Mouse (Mus musculus) hindbrain, embryonic 13.5 days (tissue): ENCODE results near the gene Ddn. TPM values are rescaled to one million over a fixed set of nuclear protein-coding genes. Genes with fewer than 3 reads are reported as not detected.

Source experiments
- ATAC-seq: fragments of 200-750 bp; cut with Nextera tagmentation; 2 replicates; pipeline ENCODE4 v1.8.0; 2017; ENCODE audit warnings: moderate TSS enrichment; ENCODE audit not compliant: low FRiP score
- H3K27ac ChIP-seq: fragments of 300-500 bp; sonication (generic); 2 replicates; pipeline ENCODE4 v1.5.1; 2015; ENCODE audit warnings: inconsistent platforms, mild to moderate bottlenecking, moderate library complexity
- H3K27me3 ChIP-seq: fragments of 300-500 bp; sonication (generic); 2 replicates; pipeline ENCODE4 v1.6.1; 2015; ENCODE audit warnings: mild to moderate bottlenecking, inconsistent platforms
- H3K36me3 ChIP-seq: fragments of 300-500 bp; sonication (generic); 2 replicates; pipeline ENCODE4 v1.6.1; 2015; ENCODE audit warnings: mild to moderate bottlenecking, inconsistent platforms
- H3K4me1 ChIP-seq: fragments of 300-500 bp; sonication (generic); replicated peaks from 2 replicates; pipeline ENCODE4 v1.6.1; 2015; ENCODE audit warnings: inconsistent platforms
- H3K4me2 ChIP-seq: fragments of 300-500 bp; sonication (generic); 2 replicates; pipeline ENCODE4 v1.6.1; 2015; ENCODE audit warnings: inconsistent platforms, mild to moderate bottlenecking, moderate library complexity
- H3K4me3 ChIP-seq: fragments of 300-500 bp; sonication (generic); 2 replicates; pipeline ENCODE4 v1.5.1; 2015; ENCODE audit warnings: mild to moderate bottlenecking, inconsistent platforms
- H3K9ac ChIP-seq: fragments of 300-500 bp; sonication (generic); 2 replicates; pipeline ENCODE4 v1.6.1; 2015; ENCODE audit warnings: mild to moderate bottlenecking, inconsistent platforms
- H3K9me3 ChIP-seq: fragments of 300-500 bp; sonication (generic); 2 replicates; pipeline ENCODE4 v1.6.1; 2016; ENCODE audit warnings: inconsistent platforms
- WGBS: fragments of 180-500 bp; shearing (Covaris S2); methylation state at CpG from one replicate; pipeline ENCODE4 v1.1.7; 2015; 5-methylcytosine and 5-hydroxymethylcytosine counted together
- polyA plus RNA-seq: library from polyadenylated mRNA; unstranded; fragments of >200 nt; fragmentation: Nextera tagmentation; extraction: Ambion mirVana; gene quantifications from 2 replicates; pipeline ENCODE4 v1.2.1, GENCODE M21; 2015

Gene Ddn
- polyA plus RNA-seq, 1 experiment from 2014 or later = 0.69 TPM

- ATAC-seq = 0 out of 2 replicates have a peak, but pooled peaks have one; percentile 33
Observed at GRCm38 (mm10) chr15:98805324-98806040, 3.8 kb downstream of the Ddn start.

GRCm38 (mm10) chr15:98804054-98804453 is 5.2 kb downstream of the Ddn start:
- Histone ChIP-seq H3K36me3 (no peaks in the 10 kb centered on the region), H3K9me3 (no peaks in the 10 kb centered on the region), H3K27me3 (peaks cover 99% of the 10 kb centered on the region), H3K4me1 (peaks cover 50% of the 10 kb centered on the region), H3K4me3 (peak overlapping the region; percentile 12; the same call in 1 of the 2 replicates), H3K27ac (no peak overlapping the region), H3K9ac (no peak overlapping the region), H3K4me2 (peak overlapping the region; percentile 36; the same call in 1 of the 2 replicates)
- WGBS = 0% methylated on average over 32 of the region's 32 CpGs
- 0 out of 2 replicates have a peak, but pooled peaks have one; percentile 26 for ATAC-seq

More at GRCm38 (mm10) chr15:98805324-98806040, 3.8 kb downstream of the Ddn start:
- Histone ChIP-seq H3K9ac (peak overlapping the region; percentile 76), H3K27me3 (peaks cover 99% of the 10 kb centered on the region), H3K4me3 (peak overlapping the region; percentile 48), H3K27ac (no peak overlapping the region), H3K4me1 (peaks cover 54% of the 10 kb centered on the region), H3K9me3 (no peaks in the 10 kb centered on the region), H3K36me3 (no peaks in the 10 kb centered on the region), H3K4me2 (peak overlapping the region; percentile 77)
- under 1% methylated on average over 56 of the region's 64 CpGs for WGBS

GRCm38 (mm10) chr15:98802926-98803325 is 6.4 kb downstream of the Ddn start:
- no peak overlapping the region; the same call in 1 of the 2 replicates for H3K4me3 ChIP-seq
- no peak overlapping the region for H3K4me2 ChIP-seq
- H3K9me3 ChIP-seq = no peaks in the 10 kb centered on the region
- ATAC-seq = no peak
- H3K27ac ChIP-seq = no peak overlapping the region
- no peak overlapping the region for H3K9ac ChIP-seq
- 4% methylated on average over 8 of the region's 8 CpGs for WGBS
- H3K27me3 ChIP-seq = peaks cover 99% of the 10 kb centered on the region
- peaks cover 48% of the 10 kb centered on the region for H3K4me1 ChIP-seq
- H3K36me3 ChIP-seq = no peaks in the 10 kb centered on the region

DNA sequence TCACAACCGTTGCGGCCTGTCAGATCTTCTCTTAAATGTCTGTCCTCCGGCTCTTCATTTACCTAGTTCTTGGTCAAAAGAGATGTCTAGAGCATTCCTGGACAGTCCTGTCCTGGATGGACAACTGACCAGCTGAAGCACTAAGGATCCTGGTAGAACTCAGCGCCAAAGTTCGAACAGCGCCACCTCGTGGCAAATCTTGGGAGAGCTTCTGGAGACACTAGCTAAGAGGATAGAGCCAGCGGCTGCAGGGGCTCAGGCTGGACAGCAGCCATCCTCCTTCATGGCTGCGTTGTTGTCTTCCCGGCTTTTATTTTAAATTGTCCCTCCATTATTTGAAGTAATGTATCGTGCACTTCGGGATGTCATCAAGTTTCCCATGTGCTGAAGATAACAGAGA is 9.9 kb downstream of the Ddn start:
- WGBS = 10% methylated on average over 12 of the region's 12 CpGs
- Histone ChIP-seq H3K4me2 (no peak overlapping the region), H3K36me3 (no peaks in the 10 kb centered on the region), H3K9me3 (no peaks in the 10 kb centered on the region), H3K27me3 (peaks cover 97% of the 10 kb centered on the region), H3K4me1 (peaks cover 30% of the 10 kb centered on the region), H3K9ac (no peak overlapping the region), H3K27ac (no peak overlapping the region), H3K4me3 (no peak overlapping the region)
- no peak for ATAC-seq

DNA sequence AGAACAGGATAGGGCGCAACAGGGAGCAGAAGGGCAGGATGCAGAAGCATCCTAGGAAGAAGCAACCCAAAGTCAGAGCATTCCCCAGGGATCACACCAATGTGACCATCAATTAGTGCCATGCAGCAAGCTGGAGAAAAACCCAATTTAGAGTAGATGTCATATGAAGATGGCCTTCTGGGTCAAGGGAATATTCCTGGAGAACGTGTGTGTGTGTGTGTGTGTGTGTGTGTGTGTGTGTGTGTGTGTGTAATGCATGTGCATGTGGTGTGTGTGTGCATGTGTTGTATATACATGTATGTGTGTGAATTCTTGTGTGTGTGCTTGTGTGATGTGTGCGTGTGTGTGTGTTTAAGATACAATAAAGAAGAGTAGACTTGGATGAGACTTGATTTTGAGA is 10.4 kb downstream of the Ddn start:
- ATAC-seq = no peak
- Histone ChIP-seq H3K9ac (no peak overlapping the region), H3K9me3 (no peaks in the 10 kb centered on the region), H3K27ac (no peak overlapping the region), H3K4me3 (no peak overlapping the region), H3K4me1 (peaks cover 26% of the 10 kb centered on the region), H3K4me2 (no peak overlapping the region), H3K27me3 (peaks cover 98% of the 10 kb centered on the region), H3K36me3 (no peaks in the 10 kb centered on the region)
- 46% methylated on average over 3 of the region's 3 CpGs for WGBS

DNA sequence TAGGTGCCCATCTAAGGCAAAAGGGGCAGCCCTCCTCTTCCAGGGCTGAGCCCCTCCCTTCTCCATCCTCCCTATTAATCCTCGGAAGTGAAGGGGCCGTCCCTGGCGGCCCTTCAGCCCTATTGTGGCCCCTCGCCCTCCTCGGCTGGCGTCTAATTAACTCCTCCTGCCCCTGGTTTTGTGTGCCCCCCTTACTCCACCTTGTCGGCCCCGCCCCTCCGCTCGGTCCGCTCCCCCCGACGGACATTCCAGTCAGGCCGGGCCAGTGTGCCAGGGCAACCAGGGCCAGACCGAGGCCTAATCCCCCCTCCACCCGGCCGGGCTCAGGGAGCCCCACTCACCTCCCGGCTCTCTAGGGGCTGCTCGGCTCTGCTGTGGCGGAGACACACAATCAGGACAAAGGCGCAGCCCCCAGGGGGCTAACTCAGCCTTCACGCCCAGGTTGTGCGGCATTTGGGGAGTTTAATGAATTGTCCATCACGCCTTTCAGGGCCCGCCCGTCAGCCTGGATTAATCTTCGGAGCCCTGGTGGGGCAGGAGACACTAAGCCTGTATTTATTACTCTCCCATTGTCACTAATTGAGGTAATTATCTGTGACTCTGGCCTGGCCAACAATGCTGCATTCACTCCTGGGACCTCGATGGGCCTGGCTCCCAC is 11.3 kb downstream of the Ddn start:
- peak overlapping the region; percentile 20 for H3K4me2 ChIP-seq
- peak; percentile 90 for ATAC-seq
- H3K4me3 ChIP-seq = no peak overlapping the region
- H3K27me3 ChIP-seq = peaks cover 98% of the 10 kb centered on the region
- no peaks in the 10 kb centered on the region for H3K9me3 ChIP-seq
- H3K4me1 ChIP-seq = peaks cover 31% of the 10 kb centered on the region
- H3K36me3 ChIP-seq = no peaks in the 10 kb centered on the region
- peak overlapping the region; percentile 23; the same call in 1 of the 2 replicates for H3K27ac ChIP-seq
- WGBS = 2% methylated on average over 28 of the region's 28 CpGs
- 0 out of 2 replicates have a peak overlapping the region, but pooled peaks have one; percentile 19 for H3K9ac ChIP-seq

- H3K4me3 ChIP-seq = no peak overlapping the region
- H3K27me3 ChIP-seq = peaks cover 98% of the 10 kb centered on the region
- H3K27ac ChIP-seq = no peak overlapping the region
- 4% methylated on average over 13 of the region's 13 CpGs for WGBS
- peak overlapping the region; percentile 24 for H3K9ac ChIP-seq
- no peaks in the 10 kb centered on the region for H3K9me3 ChIP-seq
- no peaks in the 10 kb centered on the region for H3K36me3 ChIP-seq
- no peak overlapping the region for H3K4me2 ChIP-seq
- peaks cover 41% of the 10 kb centered on the region for H3K4me1 ChIP-seq
- no peak for ATAC-seq
Observed at GRCm38 (mm10) chr15:98796803-98797595, 12.3 kb downstream of the Ddn start.

DNA sequence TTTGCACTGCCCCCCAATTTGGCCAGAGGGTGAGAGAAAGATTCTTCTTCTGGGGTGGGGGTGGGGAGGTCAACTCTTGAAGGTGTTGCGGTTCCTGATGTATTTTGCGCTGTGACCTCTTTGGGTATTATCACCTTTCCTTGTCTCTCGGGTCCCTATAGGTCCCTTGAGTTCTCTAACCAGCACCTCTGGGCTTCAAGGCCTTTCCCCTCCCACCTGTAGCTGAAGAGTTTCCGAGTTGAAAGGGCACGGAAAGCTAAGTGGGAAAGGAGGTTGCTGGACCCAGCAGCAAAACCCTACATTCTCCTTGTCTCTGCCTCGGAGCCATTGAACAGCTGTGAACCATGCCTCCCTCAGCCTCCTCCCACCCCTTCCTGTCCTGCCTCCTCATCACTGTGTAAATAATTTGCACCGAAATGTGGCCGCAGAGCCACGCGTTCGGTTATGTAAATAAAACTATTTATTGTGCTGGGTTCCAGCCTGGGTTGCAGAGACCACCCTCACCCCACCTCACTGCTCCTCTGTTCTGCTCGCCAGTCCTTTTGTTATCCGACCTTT is 16.1 kb downstream of the Ddn start:
- no peak for ATAC-seq
- H3K9ac ChIP-seq = no peak overlapping the region
- WGBS = 2% methylated on average over 13 of the region's 13 CpGs
- peak overlapping the region; percentile 55 for H3K4me2 ChIP-seq
- H3K9me3 ChIP-seq = no peaks in the 10 kb centered on the region
- H3K27me3 ChIP-seq = peaks cover 98% of the 10 kb centered on the region
- H3K4me1 ChIP-seq = peaks cover 59% of the 10 kb centered on the region
- no peaks in the 10 kb centered on the region for H3K36me3 ChIP-seq
- H3K4me3 ChIP-seq = peak overlapping the region; percentile 39
- no peak overlapping the region for H3K27ac ChIP-seq

DNA sequence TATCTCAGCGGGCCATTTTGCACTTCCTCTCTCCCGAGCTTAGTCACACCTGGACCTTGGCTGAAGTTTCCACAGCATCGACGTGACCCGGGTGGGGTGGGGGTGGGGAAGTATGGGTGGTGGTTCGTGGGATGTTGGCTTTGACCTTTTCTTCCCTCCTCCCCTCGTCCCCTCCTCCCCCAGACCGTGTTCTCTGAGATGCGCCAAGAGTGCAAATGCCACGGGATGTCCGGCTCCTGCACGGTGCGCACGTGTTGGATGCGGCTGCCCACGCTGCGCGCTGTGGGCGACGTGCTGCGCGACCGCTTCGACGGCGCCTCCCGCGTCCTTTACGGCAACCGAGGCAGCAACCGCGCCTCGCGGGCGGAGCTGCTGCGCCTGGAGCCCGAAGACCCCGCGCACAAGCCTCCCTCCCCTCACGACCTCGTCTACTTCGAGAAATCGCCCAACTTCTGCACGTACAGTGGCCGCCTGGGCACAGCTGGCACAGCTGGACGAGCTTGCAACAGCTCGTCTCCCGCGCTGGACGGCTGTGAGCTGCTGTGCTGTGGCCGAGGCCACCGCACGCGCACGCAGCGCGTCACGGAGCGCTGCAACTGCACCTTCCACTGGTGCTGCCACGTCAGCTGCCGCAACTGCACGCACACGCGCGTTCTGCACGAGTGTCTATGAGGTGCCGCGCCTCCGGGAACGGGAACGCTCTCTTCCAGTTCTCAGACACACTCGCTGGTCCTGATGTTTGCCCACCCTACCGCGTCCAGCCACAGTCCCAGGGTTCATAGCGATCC is 16.9 kb downstream of the Ddn start:
- Histone ChIP-seq H3K4me3 (peak overlapping the region; percentile 39), H3K4me2 (peak overlapping the region; percentile 55), H3K4me1 (peaks cover 51% of the 10 kb centered on the region), H3K9me3 (no peaks in the 10 kb centered on the region), H3K27me3 (peaks cover 98% of the 10 kb centered on the region), H3K9ac (peak overlapping the region; percentile 59), H3K36me3 (no peaks in the 10 kb centered on the region), H3K27ac (no peak overlapping the region)
- WGBS = 1% methylated on average over 74 of the region's 75 CpGs
- no peak; the same call in 1 of the 2 replicates for ATAC-seq

- Histone ChIP-seq H3K4me1 (peaks cover 46% of the 10 kb centered on the region), H3K4me3 (peak overlapping the region; percentile 39), H3K4me2 (peak overlapping the region; percentile 55; the same call in 1 of the 2 replicates), H3K36me3 (no peaks in the 10 kb centered on the region), H3K27me3 (peaks cover 100% of the 10 kb centered on the region), H3K27ac (no peak overlapping the region), H3K9me3 (no peaks in the 10 kb centered on the region), H3K9ac (no peak overlapping the region)
- 1% methylated on average over 23 of the region's 23 CpGs for WGBS
- ATAC-seq = no peak
Observed at GRCm38 (mm10) chr15:98791771-98792170, 17.5 kb downstream of the Ddn start.

DNA sequence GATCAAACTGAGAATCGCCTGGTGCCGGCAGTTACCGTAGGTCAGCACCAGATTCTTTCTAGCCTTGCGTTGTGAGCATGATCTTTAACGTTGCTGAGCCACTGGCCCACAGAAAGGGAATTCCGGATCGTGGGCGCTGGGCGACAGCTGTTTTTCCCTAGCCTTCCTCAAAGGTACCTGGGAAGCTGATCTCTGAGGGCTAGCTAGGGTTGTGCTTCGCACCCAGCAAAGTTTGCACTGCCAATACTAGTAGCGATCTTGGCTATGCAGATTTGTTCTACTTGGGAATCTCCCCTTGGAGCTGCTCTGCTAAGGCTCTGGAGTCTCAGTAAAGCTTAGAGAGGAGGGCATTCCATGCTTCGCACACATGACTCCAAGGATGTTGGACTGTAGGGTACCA is 18.1 kb downstream of the Ddn start:
- Histone ChIP-seq H3K4me1 (peaks cover 40% of the 10 kb centered on the region), H3K27me3 (peaks cover 100% of the 10 kb centered on the region), H3K9me3 (no peaks in the 10 kb centered on the region), H3K36me3 (no peaks in the 10 kb centered on the region), H3K4me3 (peak overlapping the region; percentile 39), H3K9ac (peak overlapping the region; percentile 43; the same call in 1 of the 2 replicates), H3K4me2 (peak overlapping the region; percentile 37), H3K27ac (no peak overlapping the region)
- 1% methylated on average over 12 of the region's 12 CpGs for WGBS
- ATAC-seq = no peak
